Comparison of ENCODE assay signal across 11 mouse cellular contexts in the genomic region with DNA sequence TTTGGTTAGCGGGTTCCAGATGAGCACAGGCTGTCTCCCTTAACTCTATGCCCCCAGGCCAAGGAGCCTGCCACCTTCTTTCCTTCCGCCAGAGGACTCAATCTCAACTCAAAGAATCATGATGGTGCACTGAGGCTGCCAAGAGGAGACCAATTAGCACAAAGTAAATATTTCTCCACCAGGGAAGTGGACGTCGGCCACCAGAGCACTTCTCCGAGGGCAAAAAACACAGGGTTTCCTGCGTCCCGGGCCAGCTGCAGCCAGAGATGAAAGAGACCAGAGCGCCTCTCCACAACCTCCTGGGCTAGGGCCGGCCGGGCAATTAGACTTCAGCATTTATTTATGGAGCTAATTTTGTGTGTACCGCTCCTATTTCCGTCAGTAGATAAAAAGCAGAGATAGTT. TPM values are rescaled to one million over a fixed set of nuclear protein-coding genes. Genes with fewer than 3 reads are reported as not detected.
A peak's percentile ranks its signal among the peaks of the same experiment; 100 is the strongest.
DNase-seq lines count a peak whose midpoint lies in the region; ATAC-seq lines count a peak whose summit lies in the region.
"Had no signal": no experiment of that assay in that cellular context is flagged by ENCODE, and none has a peak within 500 bp of the region (broad histone marks: within the 10 kb centered on the region; RNA-seq: fewer than 3 reads in every experiment).

No protein-coding gene starts in this region.

- no peak for ATAC-seq in hindbrain, embryonic 13.5 days (ENCODE audit: low FRiP score)
- ATAC-seq in hindbrain, embryonic 14.5 days (ENCODE audit: low FRiP score), result no peak
- ATAC-seq in intestine, embryonic 16.5 days, result no peak
- ATAC-seq in erythroid progenitor cell, adult 5-6 weeks (replicated peaks; ENCODE audit: low FRiP score, poor library complexity, severe bottlenecking), result no peak
- ATAC-seq in activated CD4-positive, CD25-positive, alpha-beta regulatory T cell, adult 4 months, result no peak

- 42% methylated on average over 12 of the region's 12 CpGs for WGBS in hindbrain, embryonic 13.5 days
- WGBS in hindbrain, embryonic 14.5 days, result 32% methylated on average over 12 of the region's 12 CpGs
- 12% methylated on average over 12 of the region's 12 CpGs for WGBS in intestine, embryonic 16.5 days

- H3K27me3 ChIP-seq in hindbrain, embryonic 13.5 days, result no peaks in the 10 kb centered on the region
- no peaks in the 10 kb centered on the region for H3K27me3 ChIP-seq in hindbrain, embryonic 14.5 days (ENCODE audit: control insufficient read depth, insufficient read depth, low read length)
- no peaks in the 10 kb centered on the region for H3K27me3 ChIP-seq in intestine, embryonic 16.5 days (replicated peaks; ENCODE audit: control insufficient read depth, insufficient read depth, low read length)

- H3K4me3 ChIP-seq in hindbrain, embryonic 13.5 days, result no peak overlapping the region
- no peak overlapping the region for H3K4me3 ChIP-seq in hindbrain, embryonic 14.5 days (replicated peaks; ENCODE audit: low read length)
- H3K4me3 ChIP-seq in intestine, embryonic 16.5 days (ENCODE audit: low read length), result no peak overlapping the region

- H3K27ac ChIP-seq in hindbrain, embryonic 13.5 days, result no peak overlapping the region
- no peak overlapping the region for H3K27ac ChIP-seq in hindbrain, embryonic 14.5 days
- H3K27ac ChIP-seq in intestine, embryonic 16.5 days (ENCODE audit: low read length), result no peak overlapping the region

- peak overlapping the region; percentile 21; the same call in 1 of the 2 replicates for H3K4me2 ChIP-seq in hindbrain, embryonic 13.5 days
- H3K4me2 ChIP-seq in hindbrain, embryonic 14.5 days (replicated peaks), result no peak overlapping the region
- peak overlapping the region; percentile 16; the same call in 1 of the 2 replicates for H3K4me2 ChIP-seq in intestine, embryonic 16.5 days (ENCODE audit: low read depth, low read length)

- peaks cover 10% of the 10 kb centered on the region for H3K4me1 ChIP-seq in hindbrain, embryonic 13.5 days (replicated peaks)
- H3K4me1 ChIP-seq in hindbrain, embryonic 14.5 days (replicated peaks; ENCODE audit: control insufficient read depth, insufficient read depth, low read length), result no peaks in the 10 kb centered on the region
- peaks cover 10% of the 10 kb centered on the region; the same call in 1 of the 2 replicates for H3K4me1 ChIP-seq in intestine, embryonic 16.5 days (ENCODE audit: control insufficient read depth, insufficient read depth, low read length)

- no peaks in the 10 kb centered on the region for H3K9me3 ChIP-seq in hindbrain, embryonic 13.5 days
- no peaks in the 10 kb centered on the region for H3K9me3 ChIP-seq in hindbrain, embryonic 14.5 days (ENCODE audit: control insufficient read depth, low read length)
- no peaks in the 10 kb centered on the region for H3K9me3 ChIP-seq in intestine, embryonic 16.5 days (ENCODE audit: control insufficient read depth, low read length)

- no peak for DNase-seq in hindbrain, embryonic 14.5 days (ENCODE audit: low spot score)
- DNase-seq in embryo, embryonic 10.5 days (ENCODE audit: low spot score), result peak; percentile 49
- DNase-seq in lung, postnatal 10 days, result peak; percentile 59
- no peak for DNase-seq in layer of hippocampus, adult 9-10 months (ENCODE audit: low spot score)
- DNase-seq: adrenal gland, postnatal 36 days; thymus, adult 18-20 months had no signal

- H3K36me3 ChIP-seq in hindbrain, embryonic 13.5 days, result no peaks in the 10 kb centered on the region
- no peaks in the 10 kb centered on the region for H3K36me3 ChIP-seq in hindbrain, embryonic 14.5 days (replicated peaks; ENCODE audit: control insufficient read depth, insufficient read depth)
- H3K36me3 ChIP-seq in intestine, embryonic 16.5 days (ENCODE audit: control insufficient read depth, insufficient read depth, low read length), result no peaks in the 10 kb centered on the region

- H3K9ac ChIP-seq in hindbrain, embryonic 13.5 days, result no peak overlapping the region
- no peak overlapping the region for H3K9ac ChIP-seq in hindbrain, embryonic 14.5 days
- no peak overlapping the region for H3K9ac ChIP-seq in intestine, embryonic 16.5 days (ENCODE audit: low read depth, low read length)

RNA-seq across cellular contexts. Expression of gene Twist2, which starts 31.0 kb away (rescaled TPM):
- polyA plus RNA-seq in hindbrain, embryonic 13.5 days (2015; fragmentation: Nextera tagmentation; extraction: Ambion mirVana), result 0.87 and 1.3 TPM in 2 replicates
- polyA plus RNA-seq in hindbrain, embryonic 14.5 days (2014; fragmentation: Nextera tagmentation; extraction: Ambion mirVana), result 1.4 and 2.0 TPM in 2 replicates
- 5.0 and 5.1 TPM in 2 replicates for polyA plus RNA-seq in intestine, embryonic 16.5 days (2015; fragmentation: Nextera tagmentation; extraction: Ambion mirVana)
- not detected in 2 replicates for total RNA-seq in erythroid progenitor cell, adult 5-6 weeks (2015; ENCODE audit: low replicate concordance)
- total RNA-seq in erythroid progenitor cell, adult 5-6 weeks (2017; ENCODE audit: low replicate concordance), result not detected in 2 replicates
- polyA plus RNA-seq in activated CD4-positive, CD25-positive, alpha-beta regulatory T cell, adult 4 months (2017; shearing (Covaris generic)), result not detected
- total RNA-seq: common myeloid progenitor, adult 5-6 weeks had no signal

Comparison
In these comparisons a context has a peak if more than half of its experiments do, and no peak if none do; other contexts are left out.
1. DNase-seq: peak in embryo, embryonic 10.5 days (single experiment) and lung, postnatal 10 days (single experiment); none in hindbrain, embryonic 14.5 days (single experiment) and layer of hippocampus, adult 9-10 months (single experiment).